Mouse (Mus musculus): ENCODE measurements around the gene Tmem256.

Tmem256 gene

GRCm38 (mm10) chr11:69837952-69838713, at the start of gene Tmem256:
Gene Tmem256, plus strand, starts transcription at chr11:69838514.
- peak; percentile 97 for DNase-seq (ENCODE audit: low read depth)

- DNase-seq (ENCODE audit: low read depth), result no peak
Measured at GRCm38 (mm10) chr11:69789431-69789830, 48.9 kb upstream of the Tmem256 start.

DNA sequence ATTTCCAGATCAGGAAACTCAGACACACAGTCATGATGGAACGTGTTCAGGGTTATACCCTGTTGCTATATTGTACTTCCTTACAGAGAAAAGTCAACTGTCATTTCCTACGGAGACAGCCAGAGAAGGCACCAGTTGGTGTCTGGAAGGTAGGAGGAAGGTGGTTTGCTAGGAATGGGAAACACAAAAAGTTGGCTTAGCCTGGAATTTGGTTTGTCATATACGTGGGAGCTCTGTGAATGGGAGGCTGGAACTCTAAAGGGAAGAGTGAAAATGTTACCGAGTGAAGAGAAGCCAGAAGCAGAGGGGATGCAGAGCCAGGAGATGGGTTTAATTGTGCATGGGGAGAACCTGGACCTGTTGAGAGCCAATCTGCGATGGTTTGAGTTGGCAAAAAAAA, 46.9 kb upstream of the Tmem256 start:
- no peak for DNase-seq (ENCODE audit: low read depth)

DNA sequence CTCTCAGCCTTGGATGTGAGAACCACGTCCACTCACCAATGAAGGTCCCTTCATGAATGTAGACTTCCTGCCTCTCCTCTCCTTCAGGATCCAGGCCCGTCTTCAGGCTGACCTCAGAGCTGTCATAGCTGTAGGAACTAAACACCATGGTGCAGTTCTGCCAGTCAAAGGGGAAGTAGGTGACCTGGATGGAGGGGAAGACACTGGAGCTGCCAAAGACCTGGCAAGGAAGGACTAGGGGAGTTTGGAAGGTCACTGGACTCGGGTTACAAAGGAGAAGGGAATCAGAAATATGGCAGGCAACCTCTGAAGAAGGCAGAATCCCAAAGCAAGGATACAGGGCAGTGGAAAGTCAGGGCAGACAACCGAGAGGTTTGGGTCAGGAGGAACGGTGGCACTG, 44.9 kb upstream of the Tmem256 start:
- DNase-seq (ENCODE audit: low read depth), result no peak

DNA sequence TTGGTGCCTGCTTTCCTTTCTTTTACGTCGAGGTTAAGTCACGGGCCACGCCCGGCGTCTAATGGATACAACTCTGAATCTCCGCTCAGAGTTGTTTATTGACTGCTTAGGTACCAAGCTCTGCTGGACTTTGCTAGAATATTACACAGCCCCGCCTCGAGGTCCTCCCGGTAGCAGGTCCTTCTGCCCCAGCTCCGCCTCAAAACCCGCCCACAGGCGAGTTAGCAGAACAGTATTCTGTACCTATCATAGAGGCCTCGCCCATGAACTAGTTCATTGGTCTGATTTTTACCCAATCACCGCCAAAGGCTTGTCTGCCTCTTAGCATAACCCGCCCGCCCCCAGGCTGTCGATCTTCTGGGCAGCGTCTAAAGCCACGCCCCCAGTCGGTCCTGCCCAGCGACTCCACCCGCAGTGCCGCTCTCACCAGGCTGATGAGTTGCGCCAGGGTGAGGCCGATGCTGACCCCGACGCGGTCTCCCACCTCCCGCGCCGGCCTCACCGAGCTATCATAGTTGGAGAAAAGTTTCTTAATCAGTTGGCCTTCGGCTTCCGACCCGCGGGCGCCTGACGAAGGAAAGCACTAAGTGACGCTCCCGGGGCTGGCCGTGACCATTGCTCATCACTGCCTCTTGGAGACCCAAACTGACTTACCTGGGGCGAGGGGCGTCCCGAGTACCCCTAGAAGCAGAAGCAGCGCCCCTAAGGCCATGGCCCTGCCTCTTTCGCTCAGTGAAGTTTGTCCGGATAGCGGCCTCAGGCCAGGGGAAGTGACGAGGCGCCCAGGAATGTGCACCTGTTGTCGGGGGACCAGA, 42.9 kb upstream of the Tmem256 start, which contains the start of gene Chrnb1:
Chrnb1 (minus strand) TSS at position 776 of the 815 bp plus-strand sequence.
- DNase-seq (ENCODE audit: low read depth), result peak; percentile 96

GRCm38 (mm10) chr11:69795983-69796435, 42.3 kb upstream of the Tmem256 start:
- no peak for DNase-seq (ENCODE audit: low read depth)

DNA sequence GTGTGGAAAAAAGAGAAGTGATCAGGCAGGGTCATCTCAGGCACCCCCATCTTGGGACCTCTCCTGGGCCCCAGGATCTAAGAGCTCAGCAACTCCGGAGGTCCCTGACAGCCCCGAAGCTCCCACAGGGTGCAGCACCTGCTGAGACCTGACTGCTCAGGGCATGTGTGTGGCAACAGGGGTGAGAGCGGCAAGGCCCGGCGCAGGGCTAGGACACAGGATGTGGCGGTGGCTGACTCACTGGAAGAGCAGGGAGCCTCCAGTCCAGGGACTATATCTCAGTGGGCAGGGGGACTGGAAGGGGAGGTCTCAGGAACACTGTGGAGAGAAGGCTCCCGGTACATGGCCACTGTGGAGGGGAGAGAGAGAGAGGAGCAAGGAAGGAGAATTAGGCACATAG, 40.4 kb upstream of the Tmem256 start:
- DNase-seq (ENCODE audit: low read depth), result no peak

- DNase-seq (ENCODE audit: low read depth), result no peak
Measured at GRCm38 (mm10) chr11:69799394-69800137, 38.7 kb upstream of the Tmem256 start.

GRCm38 (mm10) chr11:69800138-69800391, 38.2 kb upstream of the Tmem256 start:
- DNase-seq (ENCODE audit: low read depth), result no peak

- no peak for DNase-seq (ENCODE audit: low read depth)
Measured at GRCm38 (mm10) chr11:69800392-69801197, 37.7 kb upstream of the Tmem256 start.

DNA sequence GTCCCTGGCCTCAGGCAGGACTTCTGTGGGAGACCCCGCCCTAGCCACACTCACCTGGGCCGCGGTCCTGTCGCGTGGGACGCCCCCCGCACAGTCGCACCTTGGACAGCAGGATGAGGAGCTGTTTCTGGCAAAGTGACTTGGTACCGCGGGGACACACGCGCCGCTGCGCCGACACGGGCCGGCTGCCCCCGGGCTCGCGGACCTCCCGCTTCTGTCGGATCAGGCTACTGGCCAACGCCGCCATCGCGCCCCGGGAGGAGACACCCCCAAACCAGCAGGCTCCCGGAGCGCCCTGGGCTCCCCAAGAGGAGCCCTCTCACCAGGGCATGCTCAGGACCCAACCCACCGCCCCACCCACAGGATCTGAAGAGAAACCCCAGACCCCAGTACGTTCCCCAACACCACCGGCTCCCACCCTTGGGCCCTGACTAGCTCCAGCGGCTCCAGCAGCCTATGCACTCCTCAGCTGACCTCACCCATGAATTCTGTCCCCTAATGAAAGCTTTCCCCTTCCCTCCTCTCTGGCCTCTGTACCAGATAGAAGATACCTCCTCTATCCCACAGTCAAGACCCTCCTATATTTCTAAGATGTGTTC, 36.8 kb upstream of the Tmem256 start, which contains the start of gene Fgf11:
Fgf11 (minus strand) TSS at position 479 of the 599 bp plus-strand sequence.
- DNase-seq (ENCODE audit: low read depth), result no peak

GRCm38 (mm10) chr11:69802648-69803105, 35.6 kb upstream of the Tmem256 start:
- DNase-seq (ENCODE audit: low read depth), result peak; percentile 34

- no peak for DNase-seq (ENCODE audit: low read depth)
Measured at GRCm38 (mm10) chr11:69803328-69803727, 35.0 kb upstream of the Tmem256 start.

DNA sequence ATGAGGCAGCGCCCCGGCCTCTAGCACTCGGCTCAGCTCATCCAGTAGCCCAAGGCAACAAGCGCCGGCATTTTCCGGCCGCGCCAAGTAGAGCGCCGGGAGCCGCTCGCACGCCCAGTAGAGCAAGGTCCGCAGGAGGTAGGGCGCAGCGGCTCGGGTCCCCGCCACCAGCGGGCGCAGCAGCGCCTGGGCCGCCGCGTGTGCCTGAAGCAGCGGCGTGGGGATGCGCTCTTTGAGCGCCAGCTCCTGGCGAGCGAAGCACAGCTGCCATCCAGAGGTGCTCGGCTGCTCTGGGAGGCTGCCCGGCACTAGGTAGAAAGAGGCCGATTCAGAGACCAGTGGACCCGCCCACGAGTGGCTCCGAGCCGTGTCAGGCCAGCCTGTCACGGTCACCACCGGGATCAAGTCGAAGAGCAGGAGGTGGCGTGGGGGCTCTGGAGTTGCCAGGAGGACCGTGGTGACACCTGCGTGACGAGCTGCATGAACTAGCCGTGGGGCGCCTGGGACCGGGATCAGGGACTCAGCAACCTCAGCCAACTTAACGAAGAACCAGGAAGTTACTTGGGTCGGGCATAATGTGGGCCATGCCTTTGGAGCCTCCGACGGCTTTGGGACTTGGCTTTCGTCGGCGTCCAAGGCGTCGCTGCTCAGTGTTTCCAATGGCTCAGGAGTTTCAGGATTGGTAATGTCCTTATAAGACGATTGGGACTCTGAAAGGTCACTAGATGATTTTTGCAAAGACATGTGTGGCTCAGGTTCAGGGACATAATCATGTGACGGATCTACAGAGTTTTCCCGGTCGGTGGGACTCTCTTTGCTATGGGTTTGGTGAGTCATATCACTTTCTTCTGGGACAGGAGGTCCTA, 34.3 kb upstream of the Tmem256 start:
- peak; percentile 42 for DNase-seq (ENCODE audit: low read depth)

- no peak for DNase-seq (ENCODE audit: low read depth)
Measured at GRCm38 (mm10) chr11:69804652-69804940, 33.7 kb upstream of the Tmem256 start.

- no peak for DNase-seq (ENCODE audit: low read depth)
Measured at GRCm38 (mm10) chr11:69804972-69805909, 33.1 kb upstream of the Tmem256 start, which contains the start of gene Tmem102. Gene Tmem102, minus strand, starts transcription at chr11:69805624.

- DNase-seq (ENCODE audit: low read depth), result no peak
Measured at GRCm38 (mm10) chr11:69806378-69806777, 31.9 kb upstream of the Tmem256 start.

GRCm38 (mm10) chr11:69807641-69808040, 30.7 kb upstream of the Tmem256 start:
- no peak for DNase-seq (ENCODE audit: low read depth)

DNA sequence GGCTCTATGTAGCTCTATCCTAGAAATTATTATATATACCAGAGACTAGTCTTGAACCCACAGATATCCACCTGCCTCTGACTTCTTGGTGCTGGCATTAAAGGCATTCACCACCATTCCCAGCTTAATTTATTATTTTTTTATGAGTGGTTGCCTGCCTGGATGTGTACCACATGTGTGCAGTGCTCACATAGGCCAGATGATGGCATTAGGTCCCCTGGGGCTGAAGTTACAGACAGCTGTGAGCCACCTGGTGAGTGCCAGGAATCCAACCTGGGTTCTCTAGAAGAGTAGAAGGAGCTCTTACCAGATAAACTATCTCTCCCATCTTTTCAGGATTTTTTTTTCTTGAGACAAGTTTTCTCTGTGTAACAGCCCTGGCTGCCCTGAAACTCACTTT, 28.0 kb upstream of the Tmem256 start:
- no peak for DNase-seq (ENCODE audit: low read depth)
